Mouse (Mus musculus) intestine, embryonic 14.5 days (tissue): Measurements from ENCODE around the gene Ttc8. TPM values are rescaled to one million over a fixed set of nuclear protein-coding genes. Genes with fewer than 3 reads are reported as not detected.

Experiments used
- ATAC-seq: fragments of 200-750 bp; cut with Nextera tagmentation; replicated peaks from 2 replicates; pipeline ENCODE4 v1.8.0; 2017; ENCODE audit warnings: low read depth, moderate number of reproducible peaks, moderate TSS enrichment, moderate library complexity; ENCODE audit not compliant: low FRiP score, low TSS enrichment
- DNase-seq: peaks from one replicate; pipeline ENCODE4 v3.0.0-alpha.2; 2018; ENCODE audit warnings: low spot score
- H3K27ac ChIP-seq: fragments of 300-500 bp; sonication (generic); 2 replicates; pipeline ENCODE4 v1.5.1; 2014; ENCODE audit warnings: low read depth, mild to moderate bottlenecking, control low read depth
- H3K27me3 ChIP-seq: fragments of 300-500 bp; sonication (generic); replicated peaks from 2 replicates; pipeline ENCODE4 v1.6.1; 2014; ENCODE audit warnings: low read length, control low read depth; ENCODE audit not compliant: control insufficient read depth, insufficient read depth
- H3K36me3 ChIP-seq: fragments of 300-500 bp; sonication (generic); 2 replicates; pipeline ENCODE4 v1.6.1; 2014; ENCODE audit warnings: low read length, control low read depth; ENCODE audit not compliant: control insufficient read depth, insufficient read depth
- H3K4me1 ChIP-seq: fragments of 300-500 bp; sonication (generic); replicated peaks from 2 replicates; pipeline ENCODE4 v1.6.1; 2014; ENCODE audit warnings: low read length, control low read depth, mixed read lengths; ENCODE audit not compliant: control insufficient read depth, insufficient read depth
- H3K4me2 ChIP-seq: fragments of 300-500 bp; sonication (generic); 2 replicates; pipeline ENCODE4 v1.6.1; 2014; ENCODE audit warnings: low read length
- H3K4me3 ChIP-seq: fragments of 300-500 bp; sonication (generic); 2 replicates; pipeline ENCODE4 v1.5.1; 2014; ENCODE audit warnings: low read depth, low read length, control low read depth, mixed read lengths
- H3K9ac ChIP-seq: fragments of 300-500 bp; sonication (generic); 2 replicates; pipeline ENCODE4 v1.6.1; 2014; ENCODE audit warnings: mild to moderate bottlenecking, low read length
- H3K9me3 ChIP-seq: fragments of 300-500 bp; sonication (generic); 2 replicates; pipeline ENCODE4 v1.6.1; 2016; ENCODE audit warnings: low read length, control low read depth; ENCODE audit not compliant: control insufficient read depth
- WGBS: fragments of 180-500 bp; shearing (Covaris S2); extraction: QIAGEN DNeasy Blood & Tissue Kit; methylation state at CpG from one replicate; pipeline ENCODE4 v1.1.7; 2014; 5-methylcytosine and 5-hydroxymethylcytosine counted together
- polyA plus RNA-seq: library from polyadenylated mRNA; unstranded; fragments of >200 nt; fragmentation: Nextera tagmentation; extraction: Ambion mirVana; gene quantifications from 2 replicates; pipeline ENCODE4 v1.2.1, GENCODE M21; 2014

Ttc8 gene
- polyA plus RNA-seq, 1 experiment from 2014 or later: 24.9 TPM

GRCm38 (mm10) chr12:98998662-98999428 lies 78.5 kb downstream of the Ttc8 start:
- H3K9me3 ChIP-seq: no peaks in the 10 kb centered on the region
- DNase-seq: no peak
- no peak overlapping the region for H3K27ac ChIP-seq
- no peaks in the 10 kb centered on the region for H3K36me3 ChIP-seq
- H3K27me3 ChIP-seq: no peaks in the 10 kb centered on the region
- no peak overlapping the region for H3K4me2 ChIP-seq
- no peaks in the 10 kb centered on the region for H3K4me1 ChIP-seq
- H3K9ac ChIP-seq: no peak overlapping the region
- 83% methylated on average over 10 of the region's 10 CpGs for WGBS
- ATAC-seq: no peak
- no peak overlapping the region for H3K4me3 ChIP-seq

- Histone ChIP-seq H3K4me3 (no peak overlapping the region), H3K36me3 (no peaks in the 10 kb centered on the region), H3K4me2 (no peak overlapping the region), H3K9ac (no peak overlapping the region), H3K27ac (no peak overlapping the region), H3K4me1 (no peaks in the 10 kb centered on the region), H3K9me3 (no peaks in the 10 kb centered on the region), H3K27me3 (no peaks in the 10 kb centered on the region)
- DNase-seq: no peak
- 69% methylated on average over 2 of the region's 2 CpGs for WGBS
- no peak for ATAC-seq
These were observed 79.9 kb downstream of the Ttc8 start for GRCm38 (mm10) chr12:99000310-99000709.

- WGBS: 65% methylated on average over 4 of the region's 4 CpGs
- DNase-seq (no peak), ATAC-seq (no peak)
- no peaks in the 10 kb centered on the region for H3K9me3 ChIP-seq
- H3K27ac ChIP-seq: no peak overlapping the region
- no peaks in the 10 kb centered on the region for H3K36me3 ChIP-seq
- no peak overlapping the region for H3K4me2 ChIP-seq
- H3K9ac ChIP-seq: no peak overlapping the region
- no peak overlapping the region for H3K4me3 ChIP-seq
- H3K4me1 ChIP-seq: no peaks in the 10 kb centered on the region
- H3K27me3 ChIP-seq: no peaks in the 10 kb centered on the region
These were observed 82.7 kb downstream of the Ttc8 start for GRCm38 (mm10) chr12:99003046-99003445.

- Histone ChIP-seq H3K4me3 (no peak overlapping the region), H3K36me3 (no peaks in the 10 kb centered on the region), H3K9ac (no peak overlapping the region), H3K9me3 (no peaks in the 10 kb centered on the region), H3K27ac (no peak overlapping the region), H3K27me3 (no peaks in the 10 kb centered on the region), H3K4me2 (no peak overlapping the region), H3K4me1 (no peaks in the 10 kb centered on the region)
- no peak for DNase-seq
- no peak for ATAC-seq
- WGBS: 87% methylated on average over 2 of the region's 2 CpGs
These were observed 84.4 kb downstream of the Ttc8 start for GRCm38 (mm10) chr12:99004752-99005151.

GRCm38 (mm10) chr12:99008786-99009185 lies 88.4 kb downstream of the Ttc8 start:
- Histone ChIP-seq H3K27me3 (no peaks in the 10 kb centered on the region), H3K4me1 (no peaks in the 10 kb centered on the region; the same call in 1 of the 2 replicates), H3K36me3 (no peaks in the 10 kb centered on the region), H3K9me3 (no peaks in the 10 kb centered on the region), H3K9ac (no peak overlapping the region), H3K4me3 (no peak overlapping the region), H3K27ac (no peak overlapping the region), H3K4me2 (no peak overlapping the region)
- WGBS: 93% methylated on average over 1 of the region's 1 CpGs
- no peak for ATAC-seq
- no peak for DNase-seq

- DNase-seq (no peak), ATAC-seq (no peak)
- Histone ChIP-seq H3K27ac (no peak overlapping the region), H3K9me3 (no peaks in the 10 kb centered on the region), H3K36me3 (no peaks in the 10 kb centered on the region), H3K9ac (no peak overlapping the region), H3K4me2 (no peak overlapping the region), H3K4me3 (no peak overlapping the region), H3K4me1 (no peaks in the 10 kb centered on the region; the same call in 1 of the 2 replicates), H3K27me3 (no peaks in the 10 kb centered on the region)
- 73% methylated on average over 4 of the region's 4 CpGs for WGBS
These were observed 89.1 kb downstream of the Ttc8 start for GRCm38 (mm10) chr12:99009430-99009829.

GRCm38 (mm10) chr12:99010044-99010443 lies 89.7 kb downstream of the Ttc8 start:
- Histone ChIP-seq H3K36me3 (no peaks in the 10 kb centered on the region), H3K9ac (no peak overlapping the region), H3K27ac (no peak overlapping the region), H3K27me3 (no peaks in the 10 kb centered on the region), H3K4me3 (no peak overlapping the region), H3K9me3 (no peaks in the 10 kb centered on the region), H3K4me2 (no peak overlapping the region), H3K4me1 (no peaks in the 10 kb centered on the region; the same call in 1 of the 2 replicates)
- 76% methylated on average over 6 of the region's 6 CpGs for WGBS
- DNase-seq (no peak), ATAC-seq (no peak)

GRCm38 (mm10) chr12:99011161-99011861 lies 90.9 kb downstream of the Ttc8 start:
- no peaks in the 10 kb centered on the region for H3K27me3 ChIP-seq
- no peak overlapping the region for H3K27ac ChIP-seq
- DNase-seq (no peak), ATAC-seq (0 out of 2 replicates have a peak, but pooled peaks have one; percentile 32)
- no peaks in the 10 kb centered on the region for H3K9me3 ChIP-seq
- H3K4me3 ChIP-seq: no peak overlapping the region
- H3K4me1 ChIP-seq: no peaks in the 10 kb centered on the region; the same call in 1 of the 2 replicates
- H3K9ac ChIP-seq: no peak overlapping the region
- WGBS: 15% methylated on average over 22 of the region's 22 CpGs
- no peaks in the 10 kb centered on the region for H3K36me3 ChIP-seq
- peak overlapping the region; percentile 13 for H3K4me2 ChIP-seq
